Mouse (Mus musculus): ENCODE results near the gene Trabd. TPM values are rescaled to one million over a fixed set of nuclear protein-coding genes. Genes with fewer than 3 reads are reported as not detected.
A peak's percentile ranks its signal among the peaks of the same experiment; 100 is the strongest.

Trabd gene
- polyA plus RNA-seq, 1 experiment from 2014 or later = 23.0 TPM

- WGBS (ENCODE audit: missing documents) = 97% methylated on average over 5 of the region's 5 CpGs
These were observed 17.3 kb downstream of the Trabd start for GRCm38 (mm10) chr15:89092181-89092580.

GRCm38 (mm10) chr15:89097450-89097849 lies 22.5 kb downstream of the Trabd start:
- H3K79me2 ChIP-seq (ENCODE audit: inconsistent target) = no peaks in the 10 kb centered on the region
- peaks cover 93% of the 10 kb centered on the region for H3K36me3 ChIP-seq (ENCODE audit: inconsistent target)
- WGBS (ENCODE audit: missing documents) = 98% methylated on average over 5 of the region's 5 CpGs
- no peak overlapping the region for H3K27ac ChIP-seq
- no peak overlapping the region for H3K4me3 ChIP-seq (ENCODE audit: inconsistent target)

More at GRCm38 (mm10) chr15:89092181-89092580, 17.3 kb downstream of the Trabd start:
- peaks cover 11% of the 10 kb centered on the region; the same call in 1 of the 2 replicates for H3K79me2 ChIP-seq (ENCODE audit: inconsistent target)
- H3K27ac ChIP-seq = no peak overlapping the region
- no peak overlapping the region for H3K4me3 ChIP-seq (ENCODE audit: inconsistent target)
- peaks cover 48% of the 10 kb centered on the region for H3K36me3 ChIP-seq (ENCODE audit: inconsistent target)

GRCm38 (mm10) chr15:89098616-89099015 lies 23.7 kb downstream of the Trabd start:
- H3K79me2 ChIP-seq (ENCODE audit: inconsistent target) = no peaks in the 10 kb centered on the region
- H3K4me3 ChIP-seq (ENCODE audit: inconsistent target) = no peak overlapping the region
- H3K36me3 ChIP-seq (ENCODE audit: inconsistent target) = peaks cover 88% of the 10 kb centered on the region
- no peak overlapping the region for H3K27ac ChIP-seq
- WGBS (ENCODE audit: missing documents) = 93% methylated on average over 7 of the region's 7 CpGs

- WGBS (ENCODE audit: missing documents) = 95% methylated on average over 11 of the region's 12 CpGs
- Histone ChIP-seq H3K36me3 (ENCODE audit: inconsistent target) (peaks cover 86% of the 10 kb centered on the region), H3K4me3 (ENCODE audit: inconsistent target) (no peak overlapping the region), H3K27ac (no peak overlapping the region), H3K79me2 (ENCODE audit: inconsistent target) (no peaks in the 10 kb centered on the region)
These were observed 25.9 kb downstream of the Trabd start for GRCm38 (mm10) chr15:89100823-89101222.

GRCm38 (mm10) chr15:89102646-89103045 lies 27.7 kb downstream of the Trabd start:
- Histone ChIP-seq H3K36me3 (ENCODE audit: inconsistent target) (peaks cover 87% of the 10 kb centered on the region), H3K27ac (no peak overlapping the region), H3K4me3 (ENCODE audit: inconsistent target) (no peak overlapping the region), H3K79me2 (ENCODE audit: inconsistent target) (no peaks in the 10 kb centered on the region)
- WGBS (ENCODE audit: missing documents) = 86% methylated on average over 5 of the region's 5 CpGs

- H3K27ac ChIP-seq = no peak overlapping the region
- peaks cover 87% of the 10 kb centered on the region for H3K36me3 ChIP-seq (ENCODE audit: inconsistent target)
- H3K4me3 ChIP-seq (ENCODE audit: inconsistent target) = no peak overlapping the region
- no peaks in the 10 kb centered on the region for H3K79me2 ChIP-seq (ENCODE audit: inconsistent target)
- 96% methylated on average over 10 of the region's 10 CpGs for WGBS (ENCODE audit: missing documents)
These were observed 29.0 kb downstream of the Trabd start for GRCm38 (mm10) chr15:89103921-89104320.

GRCm38 (mm10) chr15:89104425-89104824 lies 29.5 kb downstream of the Trabd start:
- no peak overlapping the region for H3K4me3 ChIP-seq (ENCODE audit: inconsistent target)
- H3K27ac ChIP-seq = no peak overlapping the region
- H3K79me2 ChIP-seq (ENCODE audit: inconsistent target) = no peaks in the 10 kb centered on the region
- H3K36me3 ChIP-seq (ENCODE audit: inconsistent target) = peaks cover 86% of the 10 kb centered on the region
- WGBS (ENCODE audit: missing documents) = 100% methylated on average over 6 of the region's 8 CpGs

- 95% methylated on average over 13 of the region's 13 CpGs for WGBS (ENCODE audit: missing documents)
- Histone ChIP-seq H3K79me2 (ENCODE audit: inconsistent target) (no peaks in the 10 kb centered on the region), H3K36me3 (ENCODE audit: inconsistent target) (peaks cover 86% of the 10 kb centered on the region), H3K4me3 (ENCODE audit: inconsistent target) (no peak overlapping the region), H3K27ac (no peak overlapping the region)
These were observed 31.1 kb downstream of the Trabd start for GRCm38 (mm10) chr15:89106073-89106472.

GRCm38 (mm10) chr15:89106976-89107375 lies 32.1 kb downstream of the Trabd start:
- Histone ChIP-seq H3K36me3 (ENCODE audit: inconsistent target) (peaks cover 86% of the 10 kb centered on the region), H3K79me2 (ENCODE audit: inconsistent target) (no peaks in the 10 kb centered on the region), H3K27ac (no peak overlapping the region), H3K4me3 (ENCODE audit: inconsistent target) (no peak overlapping the region)
- 100% methylated on average over 1 of the region's 1 CpGs for WGBS (ENCODE audit: missing documents)

- 95% methylated on average over 9 of the region's 9 CpGs for WGBS (ENCODE audit: missing documents)
- no peak overlapping the region for H3K27ac ChIP-seq
- no peaks in the 10 kb centered on the region for H3K79me2 ChIP-seq (ENCODE audit: inconsistent target)
- peaks cover 81% of the 10 kb centered on the region for H3K36me3 ChIP-seq (ENCODE audit: inconsistent target)
- no peak overlapping the region for H3K4me3 ChIP-seq (ENCODE audit: inconsistent target)
These were observed 35.2 kb downstream of the Trabd start for GRCm38 (mm10) chr15:89110147-89110546.

- peaks cover 42% of the 10 kb centered on the region for H3K79me2 ChIP-seq (ENCODE audit: inconsistent target)
- H3K27ac ChIP-seq = no peak overlapping the region
- H3K36me3 ChIP-seq (ENCODE audit: inconsistent target) = peaks cover 25% of the 10 kb centered on the region; the same call in 1 of the 2 replicates
- H3K4me3 ChIP-seq (ENCODE audit: inconsistent target) = no peak overlapping the region
These were observed 43.1 kb downstream of the Trabd start for GRCm38 (mm10) chr15:89118007-89118406.

GRCm38 (mm10) chr15:89122649-89123366 lies 47.9 kb downstream of the Trabd start, which contains the start of gene Tubgcp6:
TSS of gene Tubgcp6 (minus strand) at chr15:89123112.
- Histone ChIP-seq H3K36me3 (ENCODE audit: inconsistent target) (0 out of 2 replicates have a peak, but pooled peaks cover 3% of the 10 kb centered on the region), H3K27ac (peak within 1 kb of the TSS; percentile 21; the same call in 1 of the 2 replicates), H3K79me2 (ENCODE audit: inconsistent target) (peaks cover 37% of the 10 kb centered on the region), H3K4me3 (ENCODE audit: inconsistent target) (peak within 1 kb of the TSS; percentile 89)
- 1% methylated on average over 47 of the region's 47 CpGs for whole genome bisulfite sequencing (ENCODE audit: missing documents)

- WGBS (ENCODE audit: missing documents) = 88% methylated on average over 11 of the region's 11 CpGs
- peak overlapping the region; percentile 89; the same call in 1 of the 2 replicates for H3K4me3 ChIP-seq (ENCODE audit: inconsistent target)
- H3K79me2 ChIP-seq (ENCODE audit: inconsistent target) = peaks cover 36% of the 10 kb centered on the region
- 0 out of 2 replicates have a peak, but pooled peaks cover 3% of the 10 kb centered on the region for H3K36me3 ChIP-seq (ENCODE audit: inconsistent target)
- H3K27ac ChIP-seq = no peak overlapping the region
These were observed 48.7 kb downstream of the Trabd start for GRCm38 (mm10) chr15:89123595-89123994.

- 95% methylated on average over 3 of the region's 3 CpGs for WGBS (ENCODE audit: missing documents)
- H3K79me2 ChIP-seq (ENCODE audit: inconsistent target) = peaks cover 35% of the 10 kb centered on the region
- H3K4me3 ChIP-seq (ENCODE audit: inconsistent target) = no peak overlapping the region
- no peak overlapping the region for H3K27ac ChIP-seq
- H3K36me3 ChIP-seq (ENCODE audit: inconsistent target) = 0 out of 2 replicates have a peak, but pooled peaks cover 3% of the 10 kb centered on the region
These were observed 49.4 kb downstream of the Trabd start for GRCm38 (mm10) chr15:89124312-89124711.

GRCm38 (mm10) chr15:89125351-89125750 lies 50.4 kb downstream of the Trabd start:
- Histone ChIP-seq H3K27ac (no peak overlapping the region), H3K36me3 (ENCODE audit: inconsistent target) (no peaks in the 10 kb centered on the region), H3K79me2 (ENCODE audit: inconsistent target) (peaks cover 25% of the 10 kb centered on the region), H3K4me3 (ENCODE audit: inconsistent target) (no peak overlapping the region)
- WGBS (ENCODE audit: missing documents) = 94% methylated on average over 9 of the region's 9 CpGs
